In genomic region chr2:158768771-158769170, GRCm38 (mm10) we compare ENCODE assay signal across 8 mouse cellular contexts. TPM values are rescaled to one million over a fixed set of nuclear protein-coding genes. Genes with fewer than 3 reads are reported as not detected.
DNase-seq lines count a peak whose midpoint lies in the region; ATAC-seq and TF ChIP-seq lines count a peak whose summit lies in the region.

No protein-coding gene starts in this region.

- no peaks in the 10 kb centered on the region for H3K9me3 ChIP-seq in kidney, postnatal 0 days (replicated peaks; ENCODE audit: low read length)
- H3K9me3 ChIP-seq in intestine, embryonic 15.5 days, result no peaks in the 10 kb centered on the region

- H3K27ac ChIP-seq in kidney, postnatal 0 days, result no peak overlapping the region
- no peak overlapping the region for H3K27ac ChIP-seq in cortical plate, adult 2 months (ENCODE audit: insufficient read depth, low read length)
- peak overlapping the region; percentile 81; the same call in 1 of the 2 replicates for H3K27ac ChIP-seq in intestine, embryonic 15.5 days

- 8% methylated on average over 5 of the region's 5 CpGs for WGBS in kidney, postnatal 0 days
- WGBS in intestine, embryonic 15.5 days, result under 1% methylated on average over 5 of the region's 5 CpGs

- ATAC-seq in kidney, postnatal 0 days (replicated peaks; ENCODE audit: low FRiP score, low read depth), result no peak
- peak; percentile 40 for ATAC-seq in intestine, embryonic 15.5 days

- no peaks in the 10 kb centered on the region for H3K27me3 ChIP-seq in kidney, postnatal 0 days (ENCODE audit: insufficient read depth, low read length)
- no peaks in the 10 kb centered on the region for H3K27me3 ChIP-seq in intestine, embryonic 15.5 days (replicated peaks)

- H3K4me1 ChIP-seq in kidney, postnatal 0 days (replicated peaks; ENCODE audit: insufficient read depth, low read length), result peaks cover 36% of the 10 kb centered on the region
- H3K4me1 ChIP-seq in cortical plate, adult 2 months (ENCODE audit: control insufficient read depth, insufficient read depth, low read length), result no peaks in the 10 kb centered on the region
- peaks cover 33% of the 10 kb centered on the region for H3K4me1 ChIP-seq in intestine, embryonic 15.5 days (replicated peaks)

- H3K4me2 ChIP-seq in kidney, postnatal 0 days (ENCODE audit: low read length), result peak overlapping the region; percentile 77
- H3K4me2 ChIP-seq in intestine, embryonic 15.5 days (replicated peaks), result peak overlapping the region; percentile 96

- no peak overlapping the region for H3K9ac ChIP-seq in kidney, postnatal 0 days (ENCODE audit: low read depth, low read length)
- H3K9ac ChIP-seq in intestine, embryonic 15.5 days, result peak overlapping the region; percentile 74

- TF ChIP-seq CTCF in kidney, postnatal 0 days (IDR thresholded peaks at IDR 0.05; ENCODE audit: low read depth), result no peak
- no peak for TF ChIP-seq CTCF in cortical plate, adult 2 months (IDR thresholded peaks at IDR 0.05; ENCODE audit: extremely low read depth, insufficient read depth, low read length)

- H3K4me3 ChIP-seq in kidney, postnatal 0 days (replicated peaks; ENCODE audit: low read depth, low read length), result peak overlapping the region; percentile 64
- H3K4me3 ChIP-seq in cortical plate, adult 2 months (ENCODE audit: insufficient read depth, low read length), result peak overlapping the region; percentile 33; the same call in 1 of the 2 replicates
- H3K4me3 ChIP-seq in intestine, embryonic 15.5 days (replicated peaks), result peak overlapping the region; percentile 80

- TF ChIP-seq POLR2A in cortical plate, adult 2 months (IDR thresholded peaks at IDR 0.05; ENCODE audit: extremely low read depth, insufficient read depth, low read length), result no peak

- no peaks in the 10 kb centered on the region for H3K36me3 ChIP-seq in kidney, postnatal 0 days (ENCODE audit: insufficient read depth, low read length)
- no peaks in the 10 kb centered on the region for H3K36me3 ChIP-seq in intestine, embryonic 15.5 days

- no peak for DNase-seq in kidney, postnatal 0 days (ENCODE audit: low spot score)
- DNase-seq in kidney, adult 18-20 months, result no peak
- DNase-seq in neural tube, embryonic 10.5 days (ENCODE audit: extremely low spot score, low spot score), result peak; percentile 17
- no peak for DNase-seq in cerebellum, postnatal 10 days
- DNase-seq in right cerebral cortex, adult 2 months (ENCODE audit: low spot score in 2 of 2), result no peak
- DNase-seq in urinary bladder, postnatal 4 days (ENCODE audit: low spot score in 2 of 2), result no peak

RNA-seq across cellular contexts. Expression of gene Fam83d, which starts 0.9 kb away (rescaled TPM):
- polyA plus RNA-seq in kidney, postnatal 0 days (2015; fragmentation: Nextera tagmentation; extraction: Ambion mirVana), result 20.9 and 23.5 TPM in 2 replicates
- 2.0 and 2.2 TPM in 2 replicates for polyA plus RNA-seq in cortical plate, adult 2 months (2012; rRNA removed)
- polyA plus RNA-seq in intestine, embryonic 15.5 days (2015; fragmentation: Nextera tagmentation; extraction: Ambion mirVana), result 43.7 and 45.4 TPM in 2 replicates

RNA-seq across cellular contexts. Expression of gene Dhx35, which starts 25.8 kb away (rescaled TPM):
- 13.4 and 14.4 TPM in 2 replicates for polyA plus RNA-seq in kidney, postnatal 0 days (2015; fragmentation: Nextera tagmentation; extraction: Ambion mirVana)
- 28.5 and 29.1 TPM in 2 replicates for polyA plus RNA-seq in cortical plate, adult 2 months (2012; rRNA removed)
- 13.3 and 13.6 TPM in 2 replicates for polyA plus RNA-seq in intestine, embryonic 15.5 days (2015; fragmentation: Nextera tagmentation; extraction: Ambion mirVana)
